Mouse (Mus musculus): ENCODE results near the gene Smyd1. TPM values are rescaled to one million over a fixed set of nuclear protein-coding genes. Genes with fewer than 3 reads are reported as not detected.
"Not testable (repeated sequence)": the region's sequence is repeated elsewhere in the genome, so short reads cannot be mapped to it uniquely, and the experiment has no call there.

Smyd1 gene
- polyA plus RNA-seq, 1 experiment from 2014 or later, result 0.16 TPM

- H3K27me3 ChIP-seq, result no peaks in the 10 kb centered on the region
- ATAC-seq (ENCODE audit: low FRiP score, low read depth), result no peak
These were observed 19.1 kb upstream of the Smyd1 start for GRCm38 (mm10) chr6:71341179-71341578.

GRCm38 (mm10) chr6:71339351-71339750 is 17.3 kb upstream of the Smyd1 start:
- Histone ChIP-seq H3K9me3 (no peaks in the 10 kb centered on the region), H3K4me1 (replicated peaks) (no peaks in the 10 kb centered on the region), H3K27me3 (no peaks in the 10 kb centered on the region), H3K27ac (replicated peaks) (no peak overlapping the region), H3K4me2 (no peak overlapping the region), H3K36me3 (no peaks in the 10 kb centered on the region), H3K9ac (no peak overlapping the region), H3K4me3 (no peak overlapping the region)
- 89% methylated on average over 4 of the region's 4 CpGs for WGBS
- ATAC-seq (ENCODE audit: low FRiP score, low read depth), result no peak

More at GRCm38 (mm10) chr6:71341179-71341578, 19.1 kb upstream of the Smyd1 start:
- H3K9ac ChIP-seq, result no peak overlapping the region
- no peaks in the 10 kb centered on the region for H3K4me1 ChIP-seq (replicated peaks)
- WGBS, result 87% methylated on average over 9 of the region's 9 CpGs
- no peaks in the 10 kb centered on the region for H3K9me3 ChIP-seq
- no peak overlapping the region for H3K27ac ChIP-seq (replicated peaks)
- no peaks in the 10 kb centered on the region for H3K36me3 ChIP-seq
- H3K4me2 ChIP-seq, result no peak overlapping the region
- H3K4me3 ChIP-seq, result no peak overlapping the region

- H3K9me3 ChIP-seq, result no peaks in the 10 kb centered on the region
- H3K36me3 ChIP-seq, result no peaks in the 10 kb centered on the region
These were observed 16.9 kb upstream of the Smyd1 start for GRCm38 (mm10) chr6:71338941-71339340.

GRCm38 (mm10) chr6:71337666-71338065 is 15.6 kb upstream of the Smyd1 start:
- Histone ChIP-seq H3K9ac (no peak overlapping the region), H3K4me2 (no peak overlapping the region), H3K4me1 (replicated peaks) (no peaks in the 10 kb centered on the region), H3K36me3 (no peaks in the 10 kb centered on the region), H3K9me3 (no peaks in the 10 kb centered on the region), H3K4me3 (no peak overlapping the region), H3K27ac (replicated peaks) (no peak overlapping the region), H3K27me3 (no peaks in the 10 kb centered on the region)
- ATAC-seq (ENCODE audit: low FRiP score, low read depth), result no peak
- WGBS, result 98% methylated on average over 8 of the region's 8 CpGs

More at GRCm38 (mm10) chr6:71338941-71339340, 16.9 kb upstream of the Smyd1 start:
- Histone ChIP-seq H3K27ac (replicated peaks) (no peak overlapping the region), H3K4me3 (no peak overlapping the region), H3K9ac (no peak overlapping the region), H3K27me3 (no peaks in the 10 kb centered on the region), H3K4me2 (no peak overlapping the region), H3K4me1 (replicated peaks) (no peaks in the 10 kb centered on the region)
- ATAC-seq (ENCODE audit: low FRiP score, low read depth), result no peak
- 80% methylated on average over 3 of the region's 3 CpGs for WGBS

GRCm38 (mm10) chr6:71333578-71334273 is 11.7 kb upstream of the Smyd1 start:
- no peak overlapping the region for H3K27ac ChIP-seq (replicated peaks)
- 91% methylated on average over 11 of the region's 11 CpGs for WGBS
- no peaks in the 10 kb centered on the region for H3K9me3 ChIP-seq
- no peaks in the 10 kb centered on the region for H3K4me1 ChIP-seq (replicated peaks)
- H3K9ac ChIP-seq, result no peak overlapping the region
- H3K27me3 ChIP-seq, result no peaks in the 10 kb centered on the region
- no peaks in the 10 kb centered on the region for H3K36me3 ChIP-seq
- ATAC-seq (ENCODE audit: low FRiP score, low read depth), result no peak
- no peak overlapping the region for H3K4me2 ChIP-seq
- H3K4me3 ChIP-seq, result no peak overlapping the region

DNA sequence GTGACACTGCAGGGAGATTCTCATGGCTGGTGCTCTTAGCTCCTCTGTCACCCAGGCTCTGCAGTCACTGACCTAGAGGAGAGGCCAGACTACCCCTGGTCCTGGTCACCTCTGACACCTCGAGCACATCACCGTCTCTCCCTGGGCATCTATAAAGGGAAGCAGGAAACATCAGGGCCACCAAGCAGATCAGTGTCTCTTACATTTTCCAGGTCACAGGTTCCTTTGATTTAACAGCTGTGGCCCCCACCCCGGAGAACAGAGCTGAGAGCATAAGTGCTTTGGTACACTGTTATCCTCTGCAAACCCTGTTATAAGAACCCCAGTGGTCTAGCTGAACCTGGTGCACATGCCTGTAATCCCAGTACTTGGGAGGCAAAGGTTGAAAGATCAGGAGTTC is 11.0 kb upstream of the Smyd1 start:
- no peaks in the 10 kb centered on the region for H3K27me3 ChIP-seq
- H3K4me3 ChIP-seq, result no peak overlapping the region
- H3K36me3 ChIP-seq, result no peaks in the 10 kb centered on the region
- no peak overlapping the region for H3K4me2 ChIP-seq
- H3K9ac ChIP-seq, result no peak overlapping the region
- no peaks in the 10 kb centered on the region for H3K4me1 ChIP-seq (replicated peaks)
- WGBS, result 65% methylated on average over 3 of the region's 3 CpGs
- ATAC-seq (ENCODE audit: low FRiP score, low read depth), result no peak
- H3K9me3 ChIP-seq, result no peaks in the 10 kb centered on the region
- H3K27ac ChIP-seq (replicated peaks), result no peak overlapping the region

DNA sequence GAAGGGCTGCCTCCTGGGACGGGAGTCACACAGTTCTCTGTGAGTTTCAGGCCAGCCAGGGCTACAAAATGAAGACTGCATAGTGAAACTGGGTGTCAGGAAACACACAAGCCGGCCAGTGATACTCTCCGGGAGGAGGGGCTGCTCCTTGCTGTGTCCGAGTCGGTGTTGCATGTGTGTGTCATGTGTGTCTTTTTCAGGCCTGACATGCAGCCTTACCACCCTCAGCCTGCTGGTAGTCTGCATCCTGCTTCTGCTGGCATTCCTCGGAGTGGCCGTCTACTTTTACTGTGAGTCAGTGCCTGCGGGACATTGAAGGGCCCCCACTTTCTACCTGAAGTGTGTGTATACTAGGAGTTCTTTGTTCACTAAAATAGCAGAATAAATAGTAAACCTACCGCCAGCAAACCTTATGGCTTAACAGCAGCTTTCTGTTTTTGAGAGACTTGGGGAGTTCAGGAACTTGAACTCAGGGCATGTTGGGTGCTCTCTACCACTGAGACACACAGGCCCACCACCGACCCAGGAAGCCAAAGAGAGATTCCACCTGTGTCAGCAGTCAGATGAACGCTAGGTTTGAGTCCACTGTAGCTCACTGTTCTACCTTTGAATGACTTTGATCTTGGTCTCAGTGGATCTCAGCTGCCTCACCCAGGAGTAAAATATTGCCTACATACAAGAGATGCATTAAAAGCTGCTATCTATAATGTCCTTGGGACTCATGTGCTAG is 10.4 kb upstream of the Smyd1 start:
- ATAC-seq (ENCODE audit: low FRiP score, low read depth), result no peak
- no peaks in the 10 kb centered on the region for H3K9me3 ChIP-seq
- H3K27ac ChIP-seq (replicated peaks), result no peak overlapping the region
- no peaks in the 10 kb centered on the region for H3K27me3 ChIP-seq
- no peak overlapping the region for H3K9ac ChIP-seq
- H3K4me1 ChIP-seq (replicated peaks), result no peaks in the 10 kb centered on the region
- H3K4me2 ChIP-seq, result no peak overlapping the region
- 89% methylated on average over 11 of the region's 11 CpGs for WGBS
- H3K36me3 ChIP-seq, result no peaks in the 10 kb centered on the region
- H3K4me3 ChIP-seq, result no peak overlapping the region

- WGBS, result 92% methylated on average over 2 of the region's 4 CpGs
- H3K9ac ChIP-seq; H3K27me3 ChIP-seq; H3K36me3 ChIP-seq; H3K4me2 ChIP-seq; H3K9me3 ChIP-seq; H3K4me1 ChIP-seq (replicated peaks); H3K4me3 ChIP-seq; H3K27ac ChIP-seq (replicated peaks); ATAC-seq (ENCODE audit: low FRiP score, low read depth): not testable (repeated sequence)
These were observed 9.5 kb upstream of the Smyd1 start for GRCm38 (mm10) chr6:71331491-71331890.

DNA sequence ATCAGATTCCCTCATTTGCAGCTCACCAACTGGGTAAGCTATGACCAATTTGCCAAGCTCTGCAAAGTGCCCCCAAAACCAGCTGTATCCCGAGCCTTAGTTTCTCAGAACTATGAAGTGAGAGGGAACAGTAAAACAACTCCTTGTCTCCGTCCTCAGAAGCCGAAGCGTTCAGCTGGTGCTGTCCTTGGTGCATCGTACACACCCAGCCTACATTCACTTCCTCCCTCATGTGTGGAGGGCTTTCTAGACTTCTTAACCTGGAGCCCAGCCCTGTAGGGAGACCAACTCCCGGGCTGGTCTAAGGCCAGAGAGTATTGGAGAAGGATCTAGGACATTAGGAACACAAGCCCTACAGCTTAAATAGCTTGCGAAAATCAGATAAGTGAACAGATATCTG is 8.5 kb upstream of the Smyd1 start:
- no peak overlapping the region for H3K4me3 ChIP-seq
- no peak for ATAC-seq (ENCODE audit: low FRiP score, low read depth)
- no peaks in the 10 kb centered on the region for H3K36me3 ChIP-seq
- no peak overlapping the region for H3K9ac ChIP-seq
- no peak overlapping the region for H3K4me2 ChIP-seq
- H3K27me3 ChIP-seq, result no peaks in the 10 kb centered on the region
- H3K27ac ChIP-seq (replicated peaks), result no peak overlapping the region
- H3K9me3 ChIP-seq, result no peaks in the 10 kb centered on the region
- 89% methylated on average over 7 of the region's 7 CpGs for WGBS
- no peaks in the 10 kb centered on the region for H3K4me1 ChIP-seq (replicated peaks)

- 88% methylated on average over 6 of the region's 6 CpGs for WGBS
- Histone ChIP-seq H3K27me3 (no peaks in the 10 kb centered on the region), H3K9me3 (no peaks in the 10 kb centered on the region), H3K9ac (no peak overlapping the region), H3K4me3 (no peak overlapping the region), H3K4me2 (no peak overlapping the region), H3K27ac (replicated peaks) (no peak overlapping the region), H3K36me3 (no peaks in the 10 kb centered on the region), H3K4me1 (replicated peaks) (no peaks in the 10 kb centered on the region)
- ATAC-seq (ENCODE audit: low FRiP score, low read depth), result no peak
These were observed 7.8 kb upstream of the Smyd1 start for GRCm38 (mm10) chr6:71329881-71330280.

- Histone ChIP-seq H3K9me3 (no peaks in the 10 kb centered on the region), H3K9ac (no peak overlapping the region), H3K36me3 (no peaks in the 10 kb centered on the region), H3K4me1 (replicated peaks) (no peaks in the 10 kb centered on the region), H3K27ac (replicated peaks) (no peak overlapping the region), H3K4me3 (no peak overlapping the region), H3K4me2 (no peak overlapping the region), H3K27me3 (no peaks in the 10 kb centered on the region)
- ATAC-seq (ENCODE audit: low FRiP score, low read depth), result no peak
- 92% methylated on average over 9 of the region's 9 CpGs for WGBS
These were observed 2.8 kb upstream of the Smyd1 start for GRCm38 (mm10) chr6:71324816-71325215.

DNA sequence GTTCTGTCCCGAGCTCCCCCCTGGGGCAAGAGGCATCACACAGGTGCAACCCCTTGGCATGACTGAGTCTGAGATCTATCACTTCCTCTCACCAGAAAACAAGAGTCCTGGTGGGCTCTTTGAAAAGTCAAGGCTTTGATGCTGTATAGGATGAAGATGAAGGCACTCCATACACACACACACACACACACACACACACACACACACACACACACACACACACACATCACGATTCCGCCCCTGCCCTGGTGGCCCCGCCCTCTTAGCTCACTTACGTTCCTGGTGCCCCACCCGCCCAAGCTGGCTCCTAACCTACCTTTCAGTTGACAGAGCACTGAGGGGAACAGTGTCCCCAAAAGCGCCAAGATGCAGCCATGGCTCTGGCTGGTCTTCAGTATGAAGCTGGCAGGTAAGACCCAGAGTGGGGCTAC is 473 bp upstream of the Smyd1 start, which contains the start of gene Cd8b1:
Gene Cd8b1 (plus strand): TSS at position 298 of the 431 bp plus-strand sequence.
- Histone ChIP-seq H3K9ac (no peak within 1 kb of the TSS), H3K27ac (replicated peaks) (no peak within 1 kb of the TSS), H3K4me2 (no peak within 1 kb of the TSS), H3K27me3 (no peaks in the 10 kb centered on the region), H3K36me3 (no peaks in the 10 kb centered on the region), H3K4me1 (replicated peaks) (no peaks in the 10 kb centered on the region), H3K4me3 (no peak within 1 kb of the TSS), H3K9me3 (no peaks in the 10 kb centered on the region)
- no peak for ATAC-seq (ENCODE audit: low FRiP score, low read depth)
- 89% methylated on average over 7 of the region's 7 CpGs for WGBS
